Mouse (Mus musculus) stomach, postnatal 0 days (tissue): Measurements from ENCODE around the gene Flrt1.
"Not testable (repeated sequence)": the region's sequence is repeated elsewhere in the genome, so short reads cannot be mapped to it uniquely, and the experiment has no call there.

Experiments
- CTCF ChIP-seq: IDR thresholded peaks from 2 replicates; pipeline ENCODE4 v1.5.1; 2016; ENCODE audit warnings: antibody characterized with exemption, low read depth, mild to moderate bottlenecking, moderate library complexity
- EP300 ChIP-seq: optimal IDR thresholded peaks from 2 replicates; pipeline ENCODE3; 2016; ENCODE audit warnings: antibody characterized with exemption

DNA sequence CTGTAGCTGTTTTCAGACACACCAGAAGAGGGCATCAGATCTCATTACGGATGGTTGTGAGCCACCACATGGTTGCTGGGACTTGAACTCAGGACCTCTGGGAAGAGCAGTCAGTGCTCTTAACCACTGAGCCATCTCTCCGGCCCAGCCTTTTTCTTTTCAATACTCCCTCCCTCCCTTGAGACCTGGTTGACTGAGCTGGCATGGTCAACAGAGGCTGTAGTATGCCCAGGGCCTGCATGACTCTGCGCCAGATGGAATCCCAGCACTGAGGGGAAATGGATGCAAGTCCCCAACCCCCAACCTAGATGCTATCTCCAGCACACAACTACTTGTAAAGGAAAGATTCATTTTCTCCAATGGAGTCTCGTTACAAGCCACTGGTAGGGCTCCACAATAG, 52.1 kb downstream of the Flrt1 start:
- not testable (repeated sequence) for TF ChIP-seq CTCF, EP300
